Mouse (Mus musculus): Measurements from ENCODE around the gene Dcaf17.

The Dcaf17 gene

DNA sequence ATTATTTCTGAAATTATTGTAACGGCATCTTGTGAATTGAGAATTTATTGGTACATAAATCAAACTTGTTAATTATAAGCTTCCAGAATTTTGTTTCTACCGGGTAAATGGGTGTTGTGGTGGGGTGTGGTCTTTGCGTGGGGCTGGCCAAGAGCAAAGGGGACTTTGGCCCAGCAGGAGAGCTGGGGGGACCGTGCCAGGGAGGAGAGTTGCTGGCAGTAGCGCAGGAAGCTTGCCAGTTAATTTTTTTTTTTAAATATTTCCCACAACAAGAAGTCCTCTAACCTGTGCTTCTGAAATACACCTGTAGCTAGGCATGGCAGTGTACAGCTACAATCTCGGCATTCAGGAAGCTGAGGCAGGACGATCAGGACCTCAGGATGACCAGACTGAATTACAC is 4.6 kb upstream of the Dcaf17 start:
- no peak for DNase-seq (ENCODE audit: extremely low read depth, insufficient read length, low spot score)

DNA sequence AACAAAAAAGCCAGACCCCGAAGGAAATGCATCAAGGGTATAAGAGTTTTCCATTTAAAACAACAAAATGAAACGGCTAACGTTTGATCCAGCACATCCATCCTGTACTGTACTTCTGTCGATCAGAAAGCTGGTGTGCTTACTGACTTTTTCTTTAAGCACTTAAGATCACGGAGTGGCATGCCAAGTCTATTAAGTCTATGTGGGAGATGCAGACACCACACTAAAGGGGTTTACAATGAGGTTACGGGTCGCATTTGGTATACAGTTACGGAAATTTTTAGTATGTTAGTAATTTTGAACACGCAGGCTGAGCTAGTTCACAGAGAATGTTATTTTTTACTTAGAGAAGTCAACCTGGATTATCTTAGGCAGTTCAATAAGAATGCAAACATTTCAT is 412 bp upstream of the Dcaf17 start:
- no peak for DNase-seq (ENCODE audit: extremely low read depth, insufficient read length, low spot score)

- DNase-seq (ENCODE audit: extremely low read depth, insufficient read length, low spot score) = no peak
These were observed 1.1 kb downstream of the Dcaf17 start for GRCm38 (mm10) chr2:71056115-71056835.

- no peak for DNase-seq (ENCODE audit: extremely low read depth, insufficient read length, low spot score)
These were observed 16.5 kb downstream of the Dcaf17 start for GRCm38 (mm10) chr2:71071601-71072000.

- DNase-seq (ENCODE audit: extremely low read depth, insufficient read length, low spot score) = no peak
These were observed 18.2 kb downstream of the Dcaf17 start for GRCm38 (mm10) chr2:71073330-71073729.

DNA sequence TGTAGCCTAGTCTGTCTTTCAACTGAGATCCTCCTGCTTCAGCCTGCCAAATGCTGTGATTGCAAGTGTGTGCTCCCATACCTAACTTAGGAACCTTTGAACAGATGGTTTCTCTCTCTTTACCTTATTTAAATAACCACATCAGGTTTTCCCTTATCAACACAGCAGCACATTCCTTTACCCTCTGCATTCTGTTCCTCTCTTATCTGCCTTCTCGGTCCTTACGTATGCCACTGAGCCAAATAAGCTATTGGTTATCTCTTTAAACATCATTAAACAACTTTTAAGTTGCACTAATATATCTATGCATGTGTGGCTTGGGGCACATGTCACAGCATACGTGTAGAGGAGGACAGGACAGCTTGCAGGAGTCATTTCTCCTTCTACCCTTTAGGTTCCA is 18.7 kb downstream of the Dcaf17 start:
- no peak for DNase-seq (ENCODE audit: extremely low read depth, insufficient read length, low spot score)

DNA sequence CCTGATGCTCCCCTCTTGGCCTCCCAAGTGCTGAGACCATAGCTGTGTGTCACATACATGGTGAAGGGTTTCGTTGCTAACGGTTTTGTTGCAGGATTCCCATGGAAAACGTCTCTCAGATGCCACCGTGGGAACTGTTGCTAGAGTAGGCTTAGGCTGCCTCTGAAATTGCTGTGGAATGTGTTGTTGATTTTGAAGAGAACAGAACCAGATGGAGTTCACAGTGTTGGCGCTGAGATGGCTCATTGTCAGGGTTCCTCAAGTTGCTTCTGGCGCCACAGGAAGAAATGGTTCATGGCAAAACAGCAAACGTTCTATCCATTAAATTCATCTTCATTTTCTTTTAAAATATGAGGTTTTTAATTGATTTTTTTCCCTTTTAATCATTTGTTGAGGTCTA is 27.3 kb downstream of the Dcaf17 start:
- DNase-seq (ENCODE audit: extremely low read depth, insufficient read length, low spot score) = no peak

- DNase-seq (ENCODE audit: extremely low read depth, insufficient read length, low spot score) = no peak
These were observed 28.5 kb downstream of the Dcaf17 start for GRCm38 (mm10) chr2:71083454-71084193.

DNA sequence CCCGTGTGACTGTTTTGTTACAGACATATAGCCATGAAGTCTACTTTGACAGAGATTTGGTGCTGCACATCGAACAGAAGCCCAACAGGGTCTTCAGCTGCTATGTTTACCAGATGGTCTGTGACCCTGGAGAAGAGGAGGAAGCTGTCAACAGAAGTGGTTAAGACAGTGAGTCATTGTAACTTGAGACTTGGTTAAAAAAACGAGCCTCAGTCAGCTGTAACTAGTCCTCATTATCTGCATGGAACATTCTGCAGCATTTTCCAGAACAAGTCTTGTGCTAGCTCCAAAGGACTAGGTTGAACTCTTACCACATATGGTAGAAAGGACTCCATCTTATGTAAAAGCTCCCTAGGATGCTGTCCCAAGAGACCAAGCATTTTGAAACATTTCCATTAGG is 34.6 kb downstream of the Dcaf17 start:
- no peak for DNase-seq (ENCODE audit: extremely low read depth, insufficient read length, low spot score)

GRCm38 (mm10) chr2:71090660-71091445 is 35.7 kb downstream of the Dcaf17 start:
- DNase-seq (ENCODE audit: extremely low read depth, insufficient read length, low spot score) = no peak

DNA sequence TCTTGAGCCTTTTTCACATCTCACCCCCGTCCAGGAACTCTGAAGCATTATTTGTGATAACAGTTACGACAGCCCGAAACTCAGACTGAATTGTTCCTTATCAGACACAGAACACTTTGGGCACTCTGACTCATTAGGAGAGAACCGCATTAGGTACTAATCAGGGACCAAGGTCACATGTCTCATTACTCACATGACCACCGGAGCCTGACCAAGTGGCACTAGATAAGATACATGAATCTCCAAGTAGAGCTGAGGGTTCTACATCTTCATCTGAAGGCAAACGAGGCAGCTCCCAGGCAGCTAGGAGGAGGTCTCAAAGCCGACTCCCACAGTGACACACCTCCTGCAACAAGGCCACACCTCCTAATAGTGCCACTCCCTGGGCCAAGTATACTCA is 41.0 kb downstream of the Dcaf17 start:
- DNase-seq (ENCODE audit: extremely low read depth, insufficient read length, low spot score) = no peak

- no peak for DNase-seq (ENCODE audit: extremely low read depth, insufficient read length, low spot score)
These were observed 47.6 kb downstream of the Dcaf17 start for GRCm38 (mm10) chr2:71102621-71103291.

DNA sequence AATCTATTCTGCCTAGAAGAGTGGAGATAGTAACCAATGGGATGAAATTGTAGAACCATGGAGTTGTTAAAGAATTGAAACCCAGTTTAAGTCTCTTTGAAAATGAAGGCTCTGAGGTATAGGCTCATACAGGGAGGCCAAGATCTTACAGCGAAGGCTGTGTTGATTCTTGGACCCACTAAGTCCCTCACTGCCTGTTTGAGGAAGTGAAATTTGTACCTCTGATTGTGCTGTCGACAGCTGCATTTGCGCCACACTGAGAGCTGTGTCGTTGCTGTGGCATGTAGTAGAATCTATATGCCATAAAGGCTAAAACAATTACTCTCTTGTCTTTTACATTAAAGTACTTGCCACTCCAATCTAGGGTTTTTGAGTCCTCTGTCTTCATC is 48.2 kb downstream of the Dcaf17 start:
- no peak for DNase-seq (ENCODE audit: extremely low read depth, insufficient read length, low spot score)

GRCm38 (mm10) chr2:71104696-71105095 is 49.6 kb downstream of the Dcaf17 start:
- no peak for DNase-seq (ENCODE audit: extremely low read depth, insufficient read length, low spot score)

DNA sequence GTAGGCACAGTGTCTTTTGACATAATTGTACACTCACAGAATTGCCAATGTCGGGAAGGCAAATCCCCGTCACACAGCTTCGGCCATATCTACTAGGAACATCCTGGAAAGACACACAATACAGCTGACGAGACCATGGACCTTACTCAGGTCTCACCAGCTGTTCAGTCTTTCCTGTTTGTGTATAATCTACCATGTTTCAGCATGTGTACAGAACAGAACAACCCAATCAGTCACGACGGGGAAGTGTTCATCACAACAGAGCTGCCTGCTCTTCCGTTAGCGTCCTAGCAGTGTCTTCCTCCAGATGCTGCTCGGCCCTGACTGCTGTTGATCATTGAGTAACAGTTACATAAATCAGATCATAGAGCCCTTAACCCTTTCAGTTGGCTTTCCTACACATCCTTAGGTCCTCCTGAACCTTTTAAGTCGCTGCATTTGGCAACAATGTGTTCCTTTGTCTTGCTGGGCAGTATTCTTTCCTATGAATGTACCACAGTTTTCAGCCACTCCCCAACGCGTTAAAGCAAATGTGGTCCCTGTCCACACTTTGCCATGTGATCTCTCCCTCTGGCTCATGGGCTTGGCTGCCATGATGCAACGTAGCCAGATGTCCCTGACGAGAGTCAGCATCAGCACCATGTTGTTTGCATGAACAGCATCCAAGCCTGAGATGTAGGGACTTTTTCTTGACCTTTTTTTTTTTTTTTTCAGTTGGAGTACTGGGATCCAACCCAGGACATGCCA is 50.5 kb downstream of the Dcaf17 start:
- no peak for DNase-seq (ENCODE audit: extremely low read depth, insufficient read length, low spot score)

DNA sequence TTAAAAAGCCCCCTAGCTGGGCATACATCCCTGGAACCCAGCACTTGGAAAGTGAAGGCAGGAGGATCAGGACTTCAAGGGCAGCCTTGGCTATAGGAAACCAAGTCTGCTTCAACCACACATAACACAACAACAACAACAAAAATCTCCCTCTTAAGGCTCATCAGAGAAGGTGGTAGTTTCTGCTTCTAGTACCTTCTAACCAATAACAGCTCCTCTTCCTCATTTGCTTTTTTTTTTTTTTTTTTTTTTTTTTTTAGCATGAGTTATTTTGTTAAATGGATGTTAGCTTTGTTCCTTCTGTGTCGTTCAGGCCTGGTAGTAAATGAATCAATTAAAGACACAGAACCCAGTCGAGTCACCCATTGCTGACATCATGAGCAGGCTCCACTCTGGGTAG is 52.1 kb downstream of the Dcaf17 start:
- DNase-seq (ENCODE audit: extremely low read depth, insufficient read length, low spot score) = no peak

DNA sequence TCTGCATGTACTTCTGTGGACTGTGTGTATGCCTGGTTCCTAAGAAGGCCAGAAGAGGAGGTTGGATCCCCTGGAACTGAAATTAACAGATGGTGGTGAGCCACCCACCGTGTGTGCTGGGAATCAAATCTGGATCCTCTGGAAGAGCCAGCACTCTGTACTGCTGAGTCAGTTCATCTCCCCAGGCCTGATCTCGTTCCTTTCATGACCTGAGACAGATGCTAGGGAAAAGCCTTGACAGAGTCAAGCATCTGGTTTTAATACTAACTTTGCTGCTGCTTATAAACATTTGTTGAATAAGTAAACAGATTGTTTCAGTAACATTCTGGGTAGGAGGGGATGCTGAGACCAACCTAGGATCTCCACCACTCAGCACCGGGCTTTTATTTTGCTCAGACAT is 53.4 kb downstream of the Dcaf17 start:
- DNase-seq (ENCODE audit: extremely low read depth, insufficient read length, low spot score) = no peak

DNA sequence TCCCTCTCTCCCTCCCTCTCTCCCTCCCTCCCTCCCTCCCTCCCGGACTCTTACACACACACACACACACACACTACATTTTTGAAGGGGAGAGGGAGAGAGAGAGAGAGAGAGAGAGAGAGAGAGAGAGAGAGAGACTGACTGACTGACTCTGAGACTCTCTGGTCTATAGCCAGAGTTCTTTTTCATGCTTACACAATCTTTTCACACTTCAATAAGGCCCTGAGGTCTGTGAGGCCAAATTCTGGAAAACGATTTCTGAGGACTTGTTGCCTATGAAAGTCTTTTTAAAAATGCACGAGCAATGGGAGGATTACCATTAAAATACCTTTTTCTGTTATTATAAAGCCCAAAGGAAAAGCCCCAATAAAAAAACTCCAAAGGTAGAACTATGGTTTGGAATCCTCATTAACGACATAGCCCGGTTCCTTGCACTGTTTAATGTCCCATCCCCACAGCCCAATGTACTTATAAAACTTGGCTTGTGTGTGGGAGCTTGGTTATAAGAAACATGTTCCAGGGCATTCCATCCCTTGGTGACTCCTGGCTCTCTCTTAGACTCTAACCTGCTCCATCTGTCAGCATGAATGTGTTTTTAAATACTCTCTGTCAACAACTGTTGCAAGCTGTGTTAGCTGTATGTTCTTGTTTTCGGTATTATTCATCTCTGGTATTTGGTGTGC is 58.5 kb downstream of the Dcaf17 start:
- no peak for DNase-seq (ENCODE audit: extremely low read depth, insufficient read length, low spot score)

DNA sequence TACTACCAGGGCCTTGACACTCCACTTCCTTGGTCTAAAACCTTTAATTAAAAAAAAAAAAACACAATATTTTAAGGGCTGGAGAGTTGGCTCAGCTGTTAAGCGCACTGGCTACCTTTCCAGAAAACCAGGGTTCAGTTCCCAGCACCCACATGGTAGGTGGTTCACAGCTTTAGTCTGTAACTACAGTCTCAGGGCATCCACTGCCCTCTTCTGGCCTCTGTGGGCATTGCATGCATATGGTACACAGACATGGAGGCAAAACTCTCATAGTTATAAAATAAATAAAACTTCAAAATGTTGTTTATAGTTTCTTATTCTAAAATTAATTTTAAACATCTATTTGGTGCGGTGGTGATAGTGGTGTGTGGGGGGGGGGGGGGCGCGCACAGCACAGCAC is 61.0 kb downstream of the Dcaf17 start:
- no peak for DNase-seq (ENCODE audit: extremely low read depth, insufficient read length, low spot score)
